Mouse (Mus musculus) layer of hippocampus, adult 11-12 months (tissue): ENCODE data around the gene Ccdc86.

Experiments
- DNase-seq: peaks from one replicate; pipeline ENCODE4 v3.0.0; 2022; ENCODE audit warnings: low spot score

Gene Ccdc86

GRCm38 (mm10) chr19:10949558-10949957, 492 bp upstream of the Ccdc86 start:
- DNase-seq, result no peak

- no peak for DNase-seq
Measured at GRCm38 (mm10) chr19:10948416-10948815, 650 bp downstream of the Ccdc86 start.

GRCm38 (mm10) chr19:10947219-10947618, 1.8 kb downstream of the Ccdc86 start:
- no peak for DNase-seq

DNA sequence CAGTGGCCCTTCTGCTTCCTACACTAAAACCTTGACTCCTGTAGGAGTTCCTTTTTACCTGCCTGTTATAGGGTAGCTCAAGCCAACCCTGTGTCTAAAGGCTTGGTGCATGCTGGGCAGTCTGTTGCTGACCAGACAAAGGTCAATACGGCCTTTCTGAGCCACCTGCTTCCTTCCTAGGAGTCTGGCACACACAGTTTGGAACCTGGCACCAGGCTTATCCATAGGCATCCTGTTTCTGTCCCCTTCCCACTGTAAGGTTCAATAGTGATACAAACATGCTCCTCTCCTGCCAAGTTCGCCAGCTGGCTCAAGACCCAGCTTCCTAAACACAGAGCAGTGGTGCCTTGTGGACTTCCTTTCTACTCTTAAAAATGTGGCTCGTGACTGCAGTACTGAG, 2.6 kb downstream of the Ccdc86 start:
- no peak for DNase-seq

DNA sequence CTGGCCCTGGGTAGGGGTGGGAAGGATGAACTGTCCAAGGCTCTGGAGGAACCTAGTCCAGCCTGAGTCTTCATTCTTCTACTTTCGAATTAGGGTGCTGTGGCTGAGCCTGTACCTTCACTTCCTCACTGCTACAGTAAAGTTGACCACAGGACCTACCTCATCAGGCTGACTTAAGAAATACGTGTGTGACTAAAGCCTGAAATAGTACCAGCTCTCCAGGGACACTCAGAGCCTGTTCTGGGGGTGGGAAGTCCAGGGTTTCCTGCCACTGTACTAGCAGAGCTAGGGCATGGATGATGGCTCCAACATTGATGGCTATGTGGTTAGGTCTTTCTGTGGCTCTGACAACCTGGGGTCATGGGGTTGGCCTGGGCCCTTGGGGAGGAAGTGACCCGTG, 5.1 kb downstream of the Ccdc86 start:
- DNase-seq, result no peak

DNA sequence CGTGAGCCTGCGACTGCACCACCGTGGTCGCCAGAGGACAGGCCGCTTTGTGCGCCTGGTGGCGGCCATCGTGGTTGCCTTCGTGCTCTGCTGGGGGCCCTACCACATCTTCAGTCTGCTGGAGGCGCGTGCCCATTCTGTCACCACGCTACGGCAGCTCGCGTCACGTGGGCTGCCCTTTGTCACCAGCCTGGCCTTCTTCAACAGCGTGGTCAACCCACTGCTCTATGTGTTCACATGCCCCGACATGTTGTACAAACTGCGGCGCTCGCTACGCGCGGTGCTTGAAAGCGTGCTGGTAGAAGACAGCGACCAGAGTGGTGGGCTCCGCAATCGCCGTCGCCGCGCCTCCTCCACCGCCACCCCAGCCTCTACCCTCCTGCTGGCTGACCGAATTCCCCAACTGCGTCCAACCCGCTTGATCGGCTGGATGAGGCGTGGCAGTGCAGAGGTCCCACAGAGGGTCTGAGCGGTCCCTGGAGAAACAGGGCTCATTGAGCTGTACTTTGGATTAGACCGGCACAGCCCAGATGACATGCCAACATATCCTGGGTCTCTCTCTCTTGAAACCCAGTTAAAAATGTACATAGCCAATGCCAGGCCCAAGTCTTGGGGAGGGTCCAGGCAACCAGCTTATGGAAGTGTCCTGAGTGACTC, 8.1 kb downstream of the Ccdc86 start:
- DNase-seq, result no peak

DNA sequence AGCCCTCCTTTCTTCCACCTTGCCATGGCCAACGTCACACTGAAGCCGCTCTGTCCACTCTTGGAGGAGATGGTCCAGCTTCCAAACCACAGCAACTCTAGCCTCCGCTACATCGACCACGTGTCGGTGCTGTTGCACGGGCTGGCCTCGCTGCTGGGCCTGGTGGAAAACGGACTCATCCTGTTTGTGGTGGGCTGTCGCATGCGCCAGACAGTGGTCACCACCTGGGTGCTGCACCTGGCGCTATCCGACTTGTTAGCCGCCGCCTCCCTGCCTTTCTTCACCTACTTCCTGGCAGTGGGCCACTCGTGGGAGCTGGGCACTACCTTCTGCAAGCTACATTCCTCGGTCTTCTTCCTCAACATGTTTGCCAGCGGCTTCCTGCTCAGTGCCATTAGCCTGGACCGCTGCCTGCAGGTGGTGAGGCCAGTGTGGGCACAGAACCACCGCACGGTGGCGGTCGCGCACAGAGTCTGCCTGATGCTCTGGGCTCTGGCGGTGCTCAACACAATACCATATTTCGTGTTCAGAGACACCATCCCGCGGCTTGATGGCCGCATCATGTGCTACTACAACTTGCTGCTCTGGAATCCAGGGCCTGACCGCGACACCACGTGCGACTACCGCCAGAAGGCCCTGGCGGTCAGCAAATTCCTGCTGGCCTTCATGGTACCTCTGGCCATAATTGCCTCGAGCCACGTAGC, 8.8 kb downstream of the Ccdc86 start:
- peak; percentile 74 for DNase-seq

GRCm38 (mm10) chr19:10938771-10939170, 10.3 kb downstream of the Ccdc86 start:
- DNase-seq, result no peak

- DNase-seq, result no peak
Measured at GRCm38 (mm10) chr19:10937110-10937563, 11.9 kb downstream of the Ccdc86 start, which contains the start of gene Ptgdr2. Gene Ptgdr2 (plus strand): TSS chr19:10937160.

DNA sequence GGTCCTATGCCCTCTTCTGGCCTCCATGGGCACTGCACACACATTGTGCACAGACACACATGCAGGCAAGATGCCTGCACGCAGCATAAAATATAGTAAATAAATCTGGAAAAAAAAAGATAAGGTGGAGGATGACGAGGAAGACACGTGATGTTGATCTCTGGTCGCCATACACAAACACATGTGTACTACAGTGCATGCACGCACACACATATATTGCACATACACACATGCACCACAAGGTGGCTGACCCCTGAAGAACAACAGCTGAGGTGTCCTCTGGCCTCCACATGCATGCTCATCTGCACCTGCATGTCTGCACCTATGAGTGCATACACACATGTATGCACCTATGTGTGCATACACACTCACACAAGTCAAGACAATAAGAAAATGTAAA, 13.0 kb downstream of the Ccdc86 start:
- no peak for DNase-seq

DNA sequence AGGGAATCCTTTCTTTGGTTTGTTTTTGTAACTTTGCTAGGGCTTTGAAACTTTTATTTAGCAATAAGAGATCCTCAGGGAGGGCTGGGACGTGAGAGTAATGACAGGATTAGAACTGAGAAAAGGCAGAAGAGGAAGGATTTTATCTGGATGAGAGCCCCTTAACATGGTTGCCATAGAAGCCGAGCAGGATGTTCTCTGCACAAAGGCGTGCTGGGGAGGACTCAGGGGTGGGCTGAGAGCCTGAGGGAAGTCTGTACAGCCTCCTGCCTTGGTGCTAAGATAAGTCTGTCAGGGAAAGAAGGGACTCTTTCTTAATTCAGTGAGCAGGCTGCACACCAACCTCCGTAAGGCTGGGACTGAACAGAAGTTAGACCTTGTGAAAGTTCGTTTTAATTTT, 14.0 kb downstream of the Ccdc86 start:
- no peak for DNase-seq

DNA sequence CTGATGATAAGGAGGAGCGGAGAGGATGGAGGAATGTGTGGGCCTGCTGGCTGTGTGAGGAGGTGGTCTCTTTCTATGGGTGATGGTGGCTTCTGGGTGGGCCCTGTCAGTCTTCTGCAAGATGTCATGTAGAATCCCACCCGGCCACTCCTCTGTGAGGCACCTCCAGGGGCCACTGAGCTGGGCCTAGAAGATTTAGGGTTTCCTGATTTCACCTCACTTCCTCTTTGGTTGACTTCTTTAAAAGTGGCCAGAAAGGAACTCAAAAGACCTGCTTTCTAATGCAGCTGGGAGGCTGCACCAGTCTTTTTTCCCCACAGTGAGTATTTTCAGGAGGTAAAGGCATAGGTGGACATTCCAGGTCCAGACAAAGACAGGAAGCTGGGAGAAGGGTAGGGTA, 18.4 kb downstream of the Ccdc86 start:
- DNase-seq, result no peak

- no peak for DNase-seq
Measured at GRCm38 (mm10) chr19:10926666-10927065, 22.4 kb downstream of the Ccdc86 start.

GRCm38 (mm10) chr19:10926123-10926621, 22.9 kb downstream of the Ccdc86 start:
- DNase-seq, result no peak

- DNase-seq, result no peak
Measured at GRCm38 (mm10) chr19:10924220-10924619, 24.8 kb downstream of the Ccdc86 start.

- no peak for DNase-seq
Measured at GRCm38 (mm10) chr19:10921058-10921457, 28.0 kb downstream of the Ccdc86 start.

GRCm38 (mm10) chr19:10920532-10920931, 28.5 kb downstream of the Ccdc86 start, which contains the start of gene Zp1:
Gene Zp1 (minus strand): TSS chr19:10920632.
- DNase-seq, result no peak

DNA sequence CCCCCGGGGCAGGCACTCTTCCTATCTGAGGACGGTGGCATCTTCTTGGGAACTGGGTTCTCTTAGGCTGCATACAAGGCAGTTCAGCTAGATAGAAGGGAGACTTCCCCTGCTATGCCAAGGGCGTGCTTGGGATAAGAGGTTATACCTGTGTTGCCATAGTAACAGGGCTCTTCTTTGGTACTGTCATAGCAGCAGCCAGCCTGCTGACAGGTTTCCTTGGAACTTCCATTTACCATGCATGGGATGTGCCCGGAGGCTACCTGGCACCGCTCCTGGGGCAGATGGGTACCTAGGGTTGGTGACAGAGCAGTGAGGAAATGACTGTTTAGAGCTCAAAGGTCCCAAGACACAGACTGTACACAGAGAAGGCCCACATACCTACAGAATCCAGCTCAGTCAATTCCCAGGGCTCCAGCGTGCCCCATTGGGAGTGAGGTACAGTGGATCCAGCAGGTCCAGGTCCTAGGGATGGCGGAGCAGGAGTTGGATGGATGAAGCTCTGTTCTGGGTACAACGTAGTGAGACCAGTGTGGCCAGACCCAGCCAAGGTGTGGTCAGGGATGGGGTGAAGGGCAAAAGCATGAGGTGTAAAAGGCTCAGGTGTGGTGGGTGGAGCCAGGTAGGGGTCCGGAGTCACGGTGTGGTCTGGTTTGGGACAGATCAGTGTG, 30.6 kb downstream of the Ccdc86 start:
- DNase-seq, result no peak

GRCm38 (mm10) chr19:10916506-10916905, 32.6 kb downstream of the Ccdc86 start:
- no peak for DNase-seq

- no peak for DNase-seq
Measured at GRCm38 (mm10) chr19:10914870-10915269, 34.2 kb downstream of the Ccdc86 start.

- DNase-seq, result no peak
Measured at GRCm38 (mm10) chr19:10914291-10914690, 34.8 kb downstream of the Ccdc86 start.

GRCm38 (mm10) chr19:10909087-10909721, 39.9 kb downstream of the Ccdc86 start:
- no peak for DNase-seq
